Mouse (Mus musculus): Measurements from ENCODE around the gene Olfr1225. TPM values are rescaled to one million over a fixed set of nuclear protein-coding genes. Genes with fewer than 3 reads are reported as not detected.
"Not testable (repeated sequence)": the region's sequence is repeated elsewhere in the genome, so short reads cannot be mapped to it uniquely, and the experiment has no call there.

Gene Olfr1225
- polyA plus RNA-seq (2016; fragmentation: Nextera tagmentation; extraction: Ambion mirVana), result not detected in 2 replicates

DNA sequence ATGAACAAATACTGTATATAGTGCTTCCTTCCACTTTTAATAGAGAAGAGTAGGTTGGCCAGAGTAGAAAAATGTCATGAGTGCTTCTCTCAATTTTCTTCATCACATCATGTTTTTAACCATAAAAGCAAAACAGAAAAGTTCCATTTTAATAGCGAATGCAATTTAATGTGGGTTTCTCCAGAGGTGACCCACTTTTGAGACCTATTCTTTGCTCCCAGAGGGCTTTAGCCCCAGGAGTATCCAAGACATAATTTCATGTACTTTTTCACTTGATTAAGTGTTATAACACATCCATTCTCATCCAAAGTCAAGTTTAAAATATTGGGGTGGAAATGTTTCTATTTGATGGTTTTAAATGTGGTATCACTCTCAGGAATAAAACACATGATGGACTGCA lies at the start of gene Olfr1225:
TSS of gene Olfr1225 (minus strand) at position 101 of the 400 bp plus-strand sequence.
- Histone ChIP-seq H3K4me3 (no peak within 1 kb of the TSS), H3K36me3 (no peaks in the 10 kb centered on the region), H3K27ac (no peak within 1 kb of the TSS), H3K4me1 (no peaks in the 10 kb centered on the region), H3K9me3 (replicated peaks) (no peaks in the 10 kb centered on the region), H3K27me3 (ENCODE audit: low read depth, poor library complexity, severe bottlenecking) (no peaks in the 10 kb centered on the region)
- DNase-seq (ENCODE audit: low spot score), result no peak
- WGBS, result 82% methylated on average over 1 of the region's 1 CpGs

GRCm38 (mm10) chr2:89199948-89200347 lies 25.5 kb upstream of the Olfr1225 start, which contains the start of gene Olfr1226:
TSS of gene Olfr1226 (minus strand) at chr2:89200048.
- Histone ChIP-seq H3K36me3 (no peaks in the 10 kb centered on the region), H3K4me3 (no peak within 1 kb of the TSS), H3K4me1 (no peaks in the 10 kb centered on the region), H3K9me3 (replicated peaks) (no peaks in the 10 kb centered on the region), H3K27ac (no peak within 1 kb of the TSS), H3K27me3 (ENCODE audit: low read depth, poor library complexity, severe bottlenecking) (no peaks in the 10 kb centered on the region)
- 69% methylated on average over 2 of the region's 2 CpGs for WGBS
- no peak for DNase-seq (ENCODE audit: low spot score)

DNA sequence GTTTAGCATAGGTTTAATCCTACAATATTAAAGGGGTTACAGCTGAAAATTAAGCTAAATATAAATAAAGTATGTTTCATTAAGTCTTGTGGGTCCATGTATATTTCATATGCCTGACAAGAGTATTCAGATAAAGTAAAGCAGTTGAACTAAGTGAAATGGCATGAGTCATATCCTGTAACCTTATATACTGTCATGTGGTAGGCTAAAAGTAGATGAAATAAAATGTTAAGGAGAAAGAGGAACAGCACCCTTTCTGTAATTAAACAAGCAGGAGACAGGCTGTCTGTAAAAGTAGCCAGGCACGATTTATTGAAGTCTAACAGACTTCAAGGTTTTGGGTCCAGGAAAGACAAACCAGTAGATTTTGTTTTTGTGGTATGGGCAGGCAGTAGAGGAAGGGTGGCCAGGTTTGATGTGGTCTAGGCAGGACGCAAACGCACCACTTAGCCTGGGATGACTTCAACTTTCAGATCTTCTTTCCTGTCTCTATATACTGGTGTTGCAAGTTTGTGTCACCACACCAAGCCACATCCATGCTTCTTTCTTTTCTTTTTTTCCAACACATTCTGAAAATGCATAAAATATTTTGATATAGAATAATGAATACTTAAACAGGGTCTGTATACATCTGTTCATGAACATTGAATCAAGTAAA lies 22.0 kb upstream of the Olfr1225 start:
- no peaks in the 10 kb centered on the region for H3K4me1 ChIP-seq
- no peak overlapping the region for H3K4me3 ChIP-seq
- no peaks in the 10 kb centered on the region for H3K36me3 ChIP-seq
- no peak overlapping the region for H3K27ac ChIP-seq
- H3K9me3 ChIP-seq (replicated peaks), result no peaks in the 10 kb centered on the region
- DNase-seq (ENCODE audit: low spot score), result no peak
- 88% methylated on average over 3 of the region's 3 CpGs for WGBS
- H3K27me3 ChIP-seq (ENCODE audit: low read depth, poor library complexity, severe bottlenecking), result no peaks in the 10 kb centered on the region

GRCm38 (mm10) chr2:89164711-89165110 lies 9.8 kb downstream of the Olfr1225 start:
- WGBS, result 93% methylated on average over 4 of the region's 4 CpGs
- H3K27me3 ChIP-seq (ENCODE audit: low read depth, poor library complexity, severe bottlenecking); H3K27ac ChIP-seq; H3K4me3 ChIP-seq; H3K4me1 ChIP-seq; H3K9me3 ChIP-seq (replicated peaks); DNase-seq (ENCODE audit: low spot score); H3K36me3 ChIP-seq: not testable (repeated sequence)

DNA sequence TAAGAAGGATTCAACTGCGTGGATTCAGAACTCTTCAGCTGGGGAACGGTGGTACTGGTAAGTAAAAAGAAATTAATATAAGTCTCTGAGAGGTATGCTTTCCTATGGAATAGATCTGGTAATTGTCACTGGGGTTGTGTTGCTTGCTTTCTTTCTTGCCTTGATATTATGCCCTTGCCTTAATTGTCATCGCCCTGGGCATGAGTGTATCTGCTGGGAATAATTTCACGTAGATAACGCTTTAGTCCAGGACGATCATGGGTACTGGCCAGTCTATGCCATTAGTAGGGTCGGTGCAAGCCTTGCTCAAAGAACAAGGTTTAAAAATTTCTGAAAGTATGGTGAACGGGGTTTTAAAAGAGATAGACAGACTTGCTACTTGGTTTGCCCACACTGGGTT lies 10.5 kb downstream of the Olfr1225 start, which contains the start of gene Olfr1224-ps1:
TSS of gene Olfr1224-ps1 (minus strand) at position 101 of the 400 bp plus-strand sequence.
- H3K27me3 ChIP-seq (ENCODE audit: low read depth, poor library complexity, severe bottlenecking); DNase-seq (ENCODE audit: low spot score); H3K36me3 ChIP-seq; H3K4me3 ChIP-seq; H3K4me1 ChIP-seq; H3K27ac ChIP-seq; H3K9me3 ChIP-seq (replicated peaks): not testable (repeated sequence)
- WGBS, result 94% methylated on average over 8 of the region's 8 CpGs

- Histone ChIP-seq H3K27ac (no peak within 1 kb of the TSS), H3K9me3 (replicated peaks) (no peaks in the 10 kb centered on the region), H3K27me3 (ENCODE audit: low read depth, poor library complexity, severe bottlenecking) (no peaks in the 10 kb centered on the region), H3K4me1 (no peaks in the 10 kb centered on the region), H3K4me3 (no peak within 1 kb of the TSS), H3K36me3 (no peaks in the 10 kb centered on the region)
- no peak for DNase-seq (ENCODE audit: low spot score)
- WGBS, result 88% methylated on average over 1 of the region's 1 CpGs
Observed at GRCm38 (mm10) chr2:89151460-89151859, 23.0 kb downstream of the Olfr1225 start, which contains the start of gene Olfr1223. TSS of gene Olfr1223 (minus strand) at chr2:89151560.

DNA sequence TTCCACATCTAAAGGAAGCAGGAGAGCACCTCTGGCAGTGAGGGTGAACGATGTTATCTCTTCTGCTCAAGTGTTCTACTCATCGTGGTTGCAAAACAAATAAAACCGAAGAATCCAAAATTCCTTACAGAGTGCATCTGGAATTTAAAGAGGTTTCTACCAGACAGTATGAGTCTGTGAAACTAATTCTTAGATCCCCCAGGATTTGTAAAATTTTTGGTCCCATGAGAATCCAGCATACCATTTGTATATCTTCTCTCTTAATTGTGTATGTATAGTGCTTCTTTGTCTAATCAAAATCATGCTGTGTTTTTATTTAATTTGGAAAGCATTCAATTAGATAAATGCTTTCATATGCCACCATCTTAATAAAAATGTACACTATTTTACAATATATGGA lies 41.5 kb downstream of the Olfr1225 start, which contains the start of gene Olfr1222:
TSS of gene Olfr1222 (minus strand) at position 101 of the 400 bp plus-strand sequence.
- no peak within 1 kb of the TSS for H3K4me3 ChIP-seq
- H3K4me1 ChIP-seq, result no peaks in the 10 kb centered on the region
- DNase-seq (ENCODE audit: low spot score), result no peak
- H3K27ac ChIP-seq, result no peak within 1 kb of the TSS
- H3K9me3 ChIP-seq (replicated peaks), result no peaks in the 10 kb centered on the region
- H3K36me3 ChIP-seq, result no peaks in the 10 kb centered on the region
- no peaks in the 10 kb centered on the region for H3K27me3 ChIP-seq (ENCODE audit: low read depth, poor library complexity, severe bottlenecking)
- 89% methylated on average over 3 of the region's 3 CpGs for WGBS

Other genes with a start within 250 kb of the Olfr1225 start
- not detected in 2 replicates for gene Olfr1211, start 236.6 kb downstream of the Olfr1225 start, polyA plus RNA-seq (2016; fragmentation: Nextera tagmentation; extraction: Ambion mirVana)
- gene Olfr1212, start 220.7 kb downstream of the Olfr1225 start, polyA plus RNA-seq (2016; fragmentation: Nextera tagmentation; extraction: Ambion mirVana), result not detected in 2 replicates
- not detected in 2 replicates for gene Gm13762, start 194.4 kb downstream of the Olfr1225 start, polyA plus RNA-seq (2016; fragmentation: Nextera tagmentation; extraction: Ambion mirVana)
- gene Olfr1214, start 182.0 kb downstream of the Olfr1225 start, polyA plus RNA-seq (2016; fragmentation: Nextera tagmentation; extraction: Ambion mirVana), result not detected in 2 replicates
- gene Olfr1215, start 167.7 kb downstream of the Olfr1225 start, polyA plus RNA-seq (2016; fragmentation: Nextera tagmentation; extraction: Ambion mirVana), result not detected in 2 replicates
- not detected in 2 replicates for gene Olfr1216, start 156.3 kb downstream of the Olfr1225 start, polyA plus RNA-seq (2016; fragmentation: Nextera tagmentation; extraction: Ambion mirVana)
- gene Olfr1217, start 142.6 kb downstream of the Olfr1225 start, polyA plus RNA-seq (2016; fragmentation: Nextera tagmentation; extraction: Ambion mirVana), result not detected in 2 replicates
- not detected in 2 replicates for gene Olfr1218, start 113.5 kb downstream of the Olfr1225 start, polyA plus RNA-seq (2016; fragmentation: Nextera tagmentation; extraction: Ambion mirVana)
- not detected in 2 replicates for gene Olfr1219, start 91.2 kb downstream of the Olfr1225 start, polyA plus RNA-seq (2016; fragmentation: Nextera tagmentation; extraction: Ambion mirVana)
- not detected in 2 replicates for gene Olfr1220, start 67.8 kb downstream of the Olfr1225 start, polyA plus RNA-seq (2016; fragmentation: Nextera tagmentation; extraction: Ambion mirVana)
- gene Olfr1221, start 57.4 kb downstream of the Olfr1225 start, polyA plus RNA-seq (2016; fragmentation: Nextera tagmentation; extraction: Ambion mirVana), result not detected in 2 replicates
- gene Olfr1222, start 41.6 kb downstream of the Olfr1225 start, polyA plus RNA-seq (2016; fragmentation: Nextera tagmentation; extraction: Ambion mirVana), result not detected in 2 replicates
- not detected in 2 replicates for gene Olfr1223, start 23.1 kb downstream of the Olfr1225 start, polyA plus RNA-seq (2016; fragmentation: Nextera tagmentation; extraction: Ambion mirVana)
- not detected in 2 replicates for gene Olfr1224-ps1, start 10.6 kb downstream of the Olfr1225 start, polyA plus RNA-seq (2016; fragmentation: Nextera tagmentation; extraction: Ambion mirVana)
- not detected in 2 replicates for gene Olfr1226, start 25.4 kb upstream of the Olfr1225 start, polyA plus RNA-seq (2016; fragmentation: Nextera tagmentation; extraction: Ambion mirVana)
- not detected in 2 replicates for gene Olfr1228, start 79.4 kb upstream of the Olfr1225 start, polyA plus RNA-seq (2016; fragmentation: Nextera tagmentation; extraction: Ambion mirVana)
- gene Olfr1229, start 113.3 kb upstream of the Olfr1225 start, polyA plus RNA-seq (2016; fragmentation: Nextera tagmentation; extraction: Ambion mirVana), result not detected in 2 replicates
- gene Olfr1230, start 122.6 kb upstream of the Olfr1225 start, polyA plus RNA-seq (2016; fragmentation: Nextera tagmentation; extraction: Ambion mirVana), result not detected in 2 replicates
- gene Olfr1231, start 132.4 kb upstream of the Olfr1225 start, polyA plus RNA-seq (2016; fragmentation: Nextera tagmentation; extraction: Ambion mirVana), result not detected in 2 replicates
- not detected in 2 replicates for gene Olfr1232, start 155.0 kb upstream of the Olfr1225 start, polyA plus RNA-seq (2016; fragmentation: Nextera tagmentation; extraction: Ambion mirVana)
- not detected in 2 replicates for gene Olfr1233, start 167.7 kb upstream of the Olfr1225 start, polyA plus RNA-seq (2016; fragmentation: Nextera tagmentation; extraction: Ambion mirVana)
- gene Olfr1234, start 190.2 kb upstream of the Olfr1225 start, polyA plus RNA-seq (2016; fragmentation: Nextera tagmentation; extraction: Ambion mirVana), result not detected in 2 replicates
- not detected in 2 replicates for gene Olfr1238, start 235.0 kb upstream of the Olfr1225 start, polyA plus RNA-seq (2016; fragmentation: Nextera tagmentation; extraction: Ambion mirVana)
- not detected in 2 replicates for gene Olfr1239, start 245.7 kb upstream of the Olfr1225 start, polyA plus RNA-seq (2016; fragmentation: Nextera tagmentation; extraction: Ambion mirVana)